Comparison of ENCODE assay signal across 14 mouse cellular contexts in genomic region chr7:126280696-126281095, GRCm38 (mm10). TPM values are rescaled to one million over a fixed set of nuclear protein-coding genes. Genes with fewer than 3 reads are reported as not detected.
A peak's percentile ranks its signal among the peaks of the same experiment; 100 is the strongest.
DNase-seq lines count a peak whose midpoint lies in the region; ATAC-seq and TF ChIP-seq lines count a peak whose summit lies in the region.
"Had no signal": no experiment of that assay in that cellular context is flagged by ENCODE, and none has a peak within 500 bp of the region (broad histone marks: within the 10 kb centered on the region; RNA-seq: fewer than 3 reads in every experiment).

No protein-coding gene starts in this region.

- H3K27ac ChIP-seq in hindbrain, postnatal 0 days, result no peak overlapping the region
- H3K27ac ChIP-seq: liver, embryonic 14.5 days had no signal

- no peak overlapping the region for H3K4me3 ChIP-seq in G1E (ENCODE audit: low read depth, low read length)
- no peak overlapping the region for H3K4me3 ChIP-seq in hindbrain, postnatal 0 days (ENCODE audit: low read length)

- no peak for TF ChIP-seq CTCF in G1E (IDR thresholded peaks at IDR 0.05; ENCODE audit: low read depth, low read length)
- TF ChIP-seq CTCF in hindbrain, postnatal 0 days (IDR thresholded peaks at IDR 0.05; ENCODE audit: low read depth), result no peak

- H3K27me3 ChIP-seq in G1E (ENCODE audit: insufficient read depth, low read length), result peaks cover 48% of the 10 kb centered on the region
- H3K27me3 ChIP-seq in hindbrain, postnatal 0 days (ENCODE audit: insufficient read depth, low read length), result no peaks in the 10 kb centered on the region

- WGBS in hindbrain, postnatal 0 days, result 59% methylated on average over 6 of the region's 6 CpGs

- ATAC-seq in G1E (ENCODE audit: extremely low read depth, insufficient number of reproducible peaks, low FRiP score, poor library complexity, severe bottlenecking), result no peak
- ATAC-seq in hindbrain, postnatal 0 days, result no peak
- ATAC-seq: activated CD4-positive, CD25-positive, alpha-beta regulatory T cell, adult 4 months; hindbrain, embryonic 16.5 days had no signal

- no peak overlapping the region for H3K9ac ChIP-seq in hindbrain, postnatal 0 days (replicated peaks; ENCODE audit: low read length)
- H3K9ac ChIP-seq: liver, embryonic 14.5 days had no signal

- no peak overlapping the region for H3K4me2 ChIP-seq in hindbrain, postnatal 0 days (ENCODE audit: low read depth, low read length)

- no peaks in the 10 kb centered on the region for H3K9me3 ChIP-seq in G1E (replicated peaks)
- H3K9me3 ChIP-seq in hindbrain, postnatal 0 days (ENCODE audit: low read length), result no peaks in the 10 kb centered on the region

- peaks cover 10% of the 10 kb centered on the region for H3K4me1 ChIP-seq in G1E (ENCODE audit: insufficient read depth, low read depth, low read length)
- peaks cover 34% of the 10 kb centered on the region for H3K4me1 ChIP-seq in hindbrain, postnatal 0 days (ENCODE audit: insufficient read depth, low read length)

- peak; percentile 58 for DNase-seq in adrenal gland, adult 2 months
- no peak for DNase-seq in adrenal gland, postnatal 4 days (ENCODE audit: low spot score in 2 of 2)
- peak; percentile 54 to 60 for DNase-seq in kidney, postnatal 25 days
- DNase-seq in kidney, adult 9 months, result no peak
- DNase-seq in G1E (ENCODE audit: low spot score), result peak; percentile 36
- DNase-seq in gastrocnemius, postnatal 10 days, result peak; percentile 61
- no peak for DNase-seq in hindbrain, postnatal 0 days (ENCODE audit: low spot score)
- no peak for DNase-seq in urinary bladder, postnatal 36 days (ENCODE audit: low spot score in 2 of 2)
- DNase-seq: cerebellum, adult 18-20 months; midbrain, embryonic 14.5 days; thymus, postnatal 36 days had no signal

- H3K36me3 ChIP-seq in G1E (replicated peaks), result no peaks in the 10 kb centered on the region
- H3K36me3 ChIP-seq in hindbrain, postnatal 0 days (ENCODE audit: insufficient read depth, low read length), result no peaks in the 10 kb centered on the region; the same call in 1 of the 2 replicates

RNA-seq across cellular contexts. Expression of gene Sbk1, which starts 8.3 kb away (rescaled TPM):
- total RNA-seq in adrenal gland, adult 2 months (2021), result 10 to 100 TPM; 32.4 to 91.1 TPM
- 112 and 178 TPM in 2 replicates for polyA plus RNA-seq in adrenal gland, adult 2 months (2012; rRNA removed)
- total RNA-seq in adrenal gland, postnatal 4 days (2021), result 10 to 100 TPM; 60.4 to 60.6 TPM
- total RNA-seq in G1E (2014; fragmentation: Nextera tagmentation) (not detected in 2 replicates), G1E (2017) (0.06 and 0.33 TPM in 2 replicates)
- 0.26 and 0.31 TPM in 2 replicates for polyA plus RNA-seq in G1E (2012)
- total RNA-seq in gastrocnemius, postnatal 10 days (2021), result 10 to 100 TPM; 35.2 to 38.0 TPM
- total RNA-seq in hindbrain, postnatal 0 days (2014; rRNA removed), result 530 and 565 TPM in 2 replicates
- 138 and 161 TPM in 2 replicates for polyA plus RNA-seq in hindbrain, postnatal 0 days (2015; fragmentation: Nextera tagmentation; extraction: Ambion mirVana)

Comparison
In these comparisons a context has a peak if more than half of its experiments do, and no peak if none do; other contexts are left out.
1. DNase-seq: peak in adrenal gland, adult 2 months (single experiment), kidney, postnatal 25 days (2 of 2), G1E (single experiment) and gastrocnemius, postnatal 10 days (single experiment); none in adrenal gland, postnatal 4 days (0 of 2), kidney, adult 9 months (single experiment), hindbrain, postnatal 0 days (single experiment) and urinary bladder, postnatal 36 days (0 of 2).
2. RNA of gene Sbk1, which starts 8.3 kb away (total RNA-seq): 530 to 565 TPM in hindbrain, postnatal 0 days, 32.4 to 91.1 TPM in adrenal gland, adult 2 months, 60.4 to 60.6 TPM in adrenal gland, postnatal 4 days and 35.2 to 38.0 TPM in gastrocnemius, postnatal 10 days; 0.06 to 0.33 TPM in G1E; every median in the first group is over 10 times any median in the second.